7 mouse cellular contexts compared by ENCODE assay signal in genomic region chr5:111330417-111331098, GRCm38 (mm10). TPM values are rescaled to one million over a fixed set of nuclear protein-coding genes. Genes with fewer than 3 reads are reported as not detected.
DNase-seq lines count a peak whose midpoint lies in the region; ATAC-seq lines count a peak whose summit lies in the region.

Pitpnb (plus strand) TSS chr5:111330763.

- H3K27me3 ChIP-seq in embryonic facial prominence, embryonic 10.5 days (replicated peaks; ENCODE audit: low read depth, poor library complexity, severe bottlenecking), result no peaks in the 10 kb centered on the region
- H3K27me3 ChIP-seq in limb, embryonic 10.5 days (ENCODE audit: low read depth, poor library complexity, severe bottlenecking), result no peaks in the 10 kb centered on the region
- H3K27me3 ChIP-seq in midbrain, embryonic 13.5 days, result no peaks in the 10 kb centered on the region

- H3K4me2 ChIP-seq in midbrain, embryonic 13.5 days (replicated peaks), result peak within 1 kb of the TSS; percentile 82

- under 1% methylated on average over 78 of the region's 78 CpGs for WGBS in embryonic facial prominence, embryonic 10.5 days
- WGBS in limb, embryonic 10.5 days, result under 1% methylated on average over 78 of the region's 78 CpGs
- WGBS in midbrain, embryonic 13.5 days, result under 1% methylated on average over 73 of the region's 78 CpGs

- peak within 1 kb of the TSS; percentile 96 for H3K9ac ChIP-seq in midbrain, embryonic 13.5 days (replicated peaks)

- peak within 1 kb of the TSS; percentile 95 for H3K27ac ChIP-seq in embryonic facial prominence, embryonic 10.5 days (replicated peaks)
- H3K27ac ChIP-seq in limb, embryonic 10.5 days, result peak within 1 kb of the TSS; percentile 94
- H3K27ac ChIP-seq in midbrain, embryonic 13.5 days, result peak within 1 kb of the TSS; percentile 72

- H3K4me1 ChIP-seq in embryonic facial prominence, embryonic 10.5 days, result peaks cover 20% of the 10 kb centered on the region
- H3K4me1 ChIP-seq in limb, embryonic 10.5 days, result peaks cover 20% of the 10 kb centered on the region
- H3K4me1 ChIP-seq in midbrain, embryonic 13.5 days (replicated peaks), result peaks cover 21% of the 10 kb centered on the region

- DNase-seq in adrenal gland, postnatal 10 days, result peak; percentile 100
- DNase-seq in embryonic facial prominence, embryonic 10.5 days (ENCODE audit: low spot score), result peak; percentile 99
- peak; percentile 96 for DNase-seq in kidney, adult 11 months
- DNase-seq in limb, embryonic 10.5 days (ENCODE audit: low spot score), result peak; percentile 100
- DNase-seq in spleen, adult 12 weeks (ENCODE audit: low spot score), result peak; percentile 98

- ATAC-seq in granulocyte monocyte progenitor cell, adult 5-6 weeks (replicated peaks; ENCODE audit: poor library complexity, severe bottlenecking), result peak; percentile 94
- ATAC-seq in midbrain, embryonic 13.5 days, result peak; percentile 99

- peak within 1 kb of the TSS; percentile 91 for H3K4me3 ChIP-seq in embryonic facial prominence, embryonic 10.5 days
- H3K4me3 ChIP-seq in limb, embryonic 10.5 days, result peak within 1 kb of the TSS; percentile 92
- H3K4me3 ChIP-seq in midbrain, embryonic 13.5 days (replicated peaks), result peak within 1 kb of the TSS; percentile 90

- H3K9me3 ChIP-seq in embryonic facial prominence, embryonic 10.5 days, result no peaks in the 10 kb centered on the region
- H3K9me3 ChIP-seq in limb, embryonic 10.5 days (replicated peaks), result no peaks in the 10 kb centered on the region
- H3K9me3 ChIP-seq in midbrain, embryonic 13.5 days, result 0 out of 2 replicates have a peak, but pooled peaks cover 3% of the 10 kb centered on the region

- H3K36me3 ChIP-seq in embryonic facial prominence, embryonic 10.5 days (replicated peaks), result peaks cover 32% of the 10 kb centered on the region
- peaks cover 32% of the 10 kb centered on the region for H3K36me3 ChIP-seq in limb, embryonic 10.5 days
- peaks cover 20% of the 10 kb centered on the region; the same call in 1 of the 2 replicates for H3K36me3 ChIP-seq in midbrain, embryonic 13.5 days

RNA-seq across cellular contexts. Expression of gene Pitpnb, which starts in this region (rescaled TPM):
- total RNA-seq in adrenal gland, postnatal 10 days (2021), result 10 to 100 TPM; 67.2 to 67.7 TPM
- 127 and 133 TPM in 2 replicates for polyA plus RNA-seq in embryonic facial prominence, embryonic 10.5 days (2016; fragmentation: Nextera tagmentation; extraction: Ambion mirVana)
- 53.5 and 69.0 TPM in 2 replicates for total RNA-seq in granulocyte monocyte progenitor cell, adult 5-6 weeks (2014; fragmentation: Nextera tagmentation)
- total RNA-seq in granulocyte monocyte progenitor cell, adult 5-6 weeks (2017), result 18.1 and 26.5 TPM in 2 replicates
- 136 and 137 TPM in 2 replicates for polyA plus RNA-seq in limb, embryonic 10.5 days (2016; fragmentation: Nextera tagmentation; extraction: Ambion mirVana)
- 101 and 106 TPM in 2 replicates for polyA plus RNA-seq in midbrain, embryonic 13.5 days (2015; fragmentation: Nextera tagmentation; extraction: Ambion mirVana)

Comparison
In these comparisons a context has a peak if more than half of its experiments do, and no peak if none do; other contexts are left out.
1. Peak in every context shown above with its lines: DNase-seq, ATAC-seq, H3K4me3 ChIP-seq and H3K27ac ChIP-seq.